Mouse (Mus musculus) CH12.LX (cell line): ENCODE measurements around the gene Dhx38. TPM values are rescaled to one million over a fixed set of nuclear protein-coding genes. Genes with fewer than 3 reads are reported as not detected.

Source experiments
- DNase-seq: peaks from one replicate; pipeline ENCODE4 v3.0.0-alpha.2; 2013; ENCODE audit errors: extremely low read depth
- H3K27ac ChIP-seq: 2 replicates; pipeline ENCODE4 v1.5.1; 2012; ENCODE audit warnings: low read depth, mild to moderate bottlenecking, control low read depth, moderate library complexity; ENCODE audit not compliant: insufficient read depth
- H3K27me3 ChIP-seq: replicated peaks from 2 replicates; pipeline ENCODE3; 2012; ENCODE audit warnings: inconsistent platforms
- H3K36me3 ChIP-seq, 2 experiments: replicated peaks in 1 of 2; 2 replicates each; pipeline versions ENCODE3 to v1.6.1; 2012; ENCODE audit warnings: inconsistent platforms in 1 of 2, low read length in 1 of 2, mild to moderate bottlenecking in 1 of 2, mixed read lengths in 1 of 2, moderate library complexity in 1 of 2; ENCODE audit not compliant: control insufficient read depth in 1 of 2, insufficient read depth in 1 of 2
- H3K4me1 ChIP-seq, 2 experiments: 2 replicates each; pipeline ENCODE4 v1.6.1; 2012; ENCODE audit warnings: inconsistent platforms in 1 of 2, moderate library complexity in 1 of 2; ENCODE audit not compliant: insufficient read depth in 2 of 2, control insufficient read depth in 1 of 2
- H3K4me2 ChIP-seq: 2 replicates; pipeline ENCODE4 v1.6.1; 2012; ENCODE audit warnings: low read depth, mild to moderate bottlenecking, control low read depth; ENCODE audit not compliant: poor library complexity, insufficient read depth, severe bottlenecking
- H3K4me3 ChIP-seq, 3 experiments: fragments of 150-350 bp in 1 of 3; sonication (generic) in 1 of 3; replicated peaks in 1 of 3; 2 replicates each; pipeline versions ENCODE3 to v1.5.1; 2011 to 2012; ENCODE audit warnings: low read depth in 2 of 3, low read length in 2 of 3, mild to moderate bottlenecking in 2 of 3, moderate library complexity in 2 of 3, control low read depth in 1 of 3, improper control_type of control experiment in 1 of 3, inconsistent platforms in 1 of 3, mixed read lengths in 1 of 3; ENCODE audit not compliant: poor library complexity in 1 of 3
- H3K79me2 ChIP-seq: replicated peaks from 2 replicates; pipeline ENCODE4 v1.6.1; 2012; ENCODE audit warnings: mild to moderate bottlenecking, moderate library complexity; ENCODE audit not compliant: control insufficient read depth, poor library complexity, insufficient read depth, severe bottlenecking; ENCODE audit errors: extremely low read depth
- H3K9ac ChIP-seq: 2 replicates; pipeline ENCODE4 v1.6.1; 2012; ENCODE audit warnings: low read depth, mild to moderate bottlenecking, control low read depth, moderate library complexity; ENCODE audit not compliant: insufficient read depth
- H3K9me3 ChIP-seq: replicated peaks from 2 replicates; pipeline ENCODE3; 2012; ENCODE audit warnings: low read length, inconsistent platforms, mixed read lengths
- BHLHE40 ChIP-seq: IDR thresholded peaks from 2 replicates; pipeline ENCODE4 v1.6.1; 2011; ENCODE audit warnings: mild to moderate bottlenecking, low read depth, low read length, improper control_type of control experiment
- CHD2 ChIP-seq: IDR thresholded peaks from 2 replicates; pipeline ENCODE4 v1.6.1; 2011; ENCODE audit warnings: low read length, improper control_type of control experiment
- ELF1 ChIP-seq: IDR thresholded peaks from 2 replicates; pipeline ENCODE4 v1.6.1; 2014; ENCODE audit warnings: low read depth, mild to moderate bottlenecking, inconsistent platforms, low read length, improper control_type of control experiment
- IRF4 ChIP-seq: IDR thresholded peaks from 2 replicates; pipeline ENCODE4 v1.6.1; 2014; ENCODE audit warnings: low read depth, mild to moderate bottlenecking, inconsistent platforms, low read length, improper control_type of control experiment
- JUN ChIP-seq: IDR thresholded peaks from 2 replicates; pipeline ENCODE4 v1.6.1; 2011; ENCODE audit warnings: low read depth, mild to moderate bottlenecking, low read length, improper control_type of control experiment, moderate library complexity; ENCODE audit not compliant: insufficient read depth
- MAFK ChIP-seq: IDR thresholded peaks from 2 replicates; pipeline ENCODE4 v1.6.1; 2011; ENCODE audit warnings: low read length, improper control_type of control experiment; ENCODE audit not compliant: insufficient replicate concordance
- MAZ ChIP-seq: IDR thresholded peaks from 2 replicates; pipeline ENCODE4 v1.6.1; 2012; ENCODE audit warnings: low read depth, mild to moderate bottlenecking, inconsistent platforms, low read length, improper control_type of control experiment, moderate library complexity
- NELFE ChIP-seq: IDR thresholded peaks from 2 replicates; pipeline ENCODE4 v1.6.1; 2011; ENCODE audit warnings: low read depth, low read length, improper control_type of control experiment
- PAX5 ChIP-seq: IDR thresholded peaks from 2 replicates; pipeline ENCODE4 v1.6.1; 2012; ENCODE audit warnings: low read length, inconsistent platforms, mixed read lengths
- RAD21 ChIP-seq: IDR thresholded peaks from 2 replicates; pipeline ENCODE4 v1.6.1; 2011; ENCODE audit warnings: low read depth, mild to moderate bottlenecking, low read length, improper control_type of control experiment, moderate library complexity
- RCOR1 ChIP-seq: conservative IDR thresholded peaks from 2 replicates; pipeline ENCODE4 v1.6.1; 2012; ENCODE audit warnings: low read depth, mild to moderate bottlenecking, inconsistent platforms, low read length, improper control_type of control experiment
- SMC3 ChIP-seq: IDR thresholded peaks from 2 replicates; pipeline ENCODE4 v1.6.1; 2011; ENCODE audit warnings: low read depth, low read length, improper control_type of control experiment
- TBP ChIP-seq: conservative IDR thresholded peaks from 2 replicates; pipeline ENCODE4 v1.6.1; 2011; ENCODE audit warnings: low read depth, low read length, improper control_type of control experiment
- TCF12 ChIP-seq: IDR thresholded peaks from 2 replicates; pipeline ENCODE4 v1.6.1; 2014; ENCODE audit warnings: low read depth, mild to moderate bottlenecking, inconsistent platforms, low read length, improper control_type of control experiment
- UBTF ChIP-seq: IDR thresholded peaks from 2 replicates; pipeline ENCODE4 v1.6.1; 2012; ENCODE audit warnings: low read depth, mild to moderate bottlenecking, inconsistent platforms, low read length, improper control_type of control experiment, moderate library complexity
- ZC3H11A ChIP-seq: IDR thresholded peaks from 2 replicates; pipeline ENCODE4 v1.6.1; 2012; ENCODE audit warnings: low read depth, mild to moderate bottlenecking, inconsistent platforms, low read length, improper control_type of control experiment
- dilution Hi-C: fragments of 300-500 bp; cut with MboI; formaldehyde crosslinking; loops from 2 replicates; pipeline ENCODE4 v1.14.3; 2020; ENCODE audit warnings: low sequenced_read_pairs; ENCODE audit not compliant: extremely low pct_unique_long_range_greater_than_20kb, extremely low pct_ligation_motif_present
- in situ Hi-C: fragments of 300-500 bp; cut with MboI; formaldehyde crosslinking; loops from 3 replicates; pipeline ENCODE4 v1.14.3; 2019; ENCODE audit warnings: low sequenced_read_pairs, low pct_ligation_motif_present, low pct_unique_long_range_greater_than_20kb, mixed read lengths
- polyA plus RNA-seq: library from polyadenylated mRNA; unstranded; fragments of >175 nt; gene quantifications from 2 replicates; pipeline ENCODE4 v1.2.1, GENCODE M21; 2012; ENCODE audit warnings: low read depth; ENCODE audit not compliant: insufficient read length
- total RNA-seq, 2 experiments: library from RNA; depleted of rRNA; stranded (reverse); fragments of 300-350 nt in 1 of 2; fragments of >200 nt in 1 of 2; gene quantifications; 2 replicates each; pipeline ENCODE4 v1.2.3; 2012 to 2014

Dhx38 gene
- total and polyA plus RNA-seq, 3 experiments = 19.7 to 51.0 (median 41.7) TPM

- no peak overlapping the region for H3K27ac ChIP-seq
- dilution Hi-C loops = no loop called here
These were observed 25.2 kb upstream of the Dhx38 start for GRCm38 (mm10) chr8:109590901-109591300.

GRCm38 (mm10) chr8:109586972-109587504, 21.4 kb upstream of the Dhx38 start:
- Histone ChIP-seq H3K4me2 (no peak overlapping the region), H3K79me2 (no peaks in the 10 kb centered on the region), H3K4me3 (no peak overlapping the region), H3K27ac (no peak overlapping the region), H3K9ac (no peak overlapping the region), H3K36me3 (peaks cover 6 to 10% of the 10 kb centered on the region in 2 experiments), H3K9me3 (peaks cover 8% of the 10 kb centered on the region), H3K27me3 (peaks cover 11% of the 10 kb centered on the region), H3K4me1 (no peaks in the 10 kb centered on the region)
- DNase-seq = no peak
- dilution Hi-C loops (no loop called here), in situ Hi-C loops (no loop called here)
- TF ChIP-seq ELF1 = no peak
- TF ChIP-seq RCOR1 = no peak
- TF ChIP-seq ZC3H11A = no peak
- no peak for TF ChIP-seq PAX5
- no peak for TF ChIP-seq MAFK
- no peak for TF ChIP-seq BHLHE40
- TF ChIP-seq RAD21 = no peak
- TF ChIP-seq CHD2 = no peak
- TF ChIP-seq SMC3 = no peak

More at GRCm38 (mm10) chr8:109590901-109591300, 25.2 kb upstream of the Dhx38 start:
- Histone ChIP-seq H3K9ac (no peak overlapping the region), H3K27me3 (no peaks in the 10 kb centered on the region), H3K79me2 (no peaks in the 10 kb centered on the region)
- DNase-seq = no peak
- no peak for TF ChIP-seq JUN
- TF ChIP-seq IRF4 = no peak
- TF ChIP-seq MAFK = no peak
- TF ChIP-seq TBP = no peak
- no peak for TF ChIP-seq TCF12
- TF ChIP-seq NELFE = no peak
- no peak for TF ChIP-seq UBTF
- TF ChIP-seq PAX5 = no peak
- TF ChIP-seq ELF1 = no peak
- TF ChIP-seq MAZ = no peak
- no peak for TF ChIP-seq RAD21
- TF ChIP-seq, all 38 proteins: peak for 0
- H3K4me2 ChIP-seq = no peak overlapping the region
- H3K4me3 ChIP-seq = no peak overlapping the region
- peaks cover 30 to 48% of the 10 kb centered on the region in 2 experiments for H3K36me3 ChIP-seq
- H3K4me1 ChIP-seq = no peaks in the 10 kb centered on the region
- H3K9me3 ChIP-seq = no peaks in the 10 kb centered on the region
- in situ Hi-C loops = no loop called here
